Mouse (Mus musculus): ENCODE data around the gene Vav3. TPM values are rescaled to one million over a fixed set of nuclear protein-coding genes. Genes with fewer than 3 reads are reported as not detected.

The Vav3 gene
- polyA plus RNA-seq, 1 experiment from 2014 or later, result 28.3 TPM

- no peak for TF ChIP-seq CTCF (IDR thresholded peaks at IDR 0.05; ENCODE audit: low read depth)
- no peaks in the 10 kb centered on the region for H3K4me1 ChIP-seq (replicated peaks; ENCODE audit: insufficient read depth, low read length)
- no peaks in the 10 kb centered on the region for H3K36me3 ChIP-seq (ENCODE audit: insufficient read depth, low read length)
- no peak overlapping the region for H3K27ac ChIP-seq
- no peak overlapping the region for H3K4me3 ChIP-seq (replicated peaks; ENCODE audit: low read depth, low read length)
- no peak overlapping the region for H3K4me2 ChIP-seq (ENCODE audit: low read length)
- H3K9me3 ChIP-seq (replicated peaks; ENCODE audit: low read length), result no peaks in the 10 kb centered on the region
- H3K9ac ChIP-seq (ENCODE audit: low read depth, low read length), result no peak overlapping the region
- no peaks in the 10 kb centered on the region for H3K27me3 ChIP-seq (ENCODE audit: insufficient read depth, low read length)
- ATAC-seq (replicated peaks; ENCODE audit: low FRiP score, low read depth) (no peak), DNase-seq (ENCODE audit: low spot score) (no peak)
- 74% methylated on average over 3 of the region's 3 CpGs for WGBS
Observed at GRCm38 (mm10) chr3:109327128-109327527, 13.3 kb upstream of the Vav3 start.

GRCm38 (mm10) chr3:109332755-109333154 is 7.7 kb upstream of the Vav3 start:
- TF ChIP-seq CTCF (IDR thresholded peaks at IDR 0.05; ENCODE audit: low read depth), result no peak
- Histone ChIP-seq H3K4me3 (replicated peaks; ENCODE audit: low read depth, low read length) (no peak overlapping the region), H3K9ac (ENCODE audit: low read depth, low read length) (no peak overlapping the region), H3K36me3 (ENCODE audit: insufficient read depth, low read length) (no peaks in the 10 kb centered on the region), H3K4me2 (ENCODE audit: low read length) (no peak overlapping the region), H3K4me1 (replicated peaks; ENCODE audit: insufficient read depth, low read length) (no peaks in the 10 kb centered on the region), H3K9me3 (replicated peaks; ENCODE audit: low read length) (no peaks in the 10 kb centered on the region), H3K27ac (no peak overlapping the region), H3K27me3 (ENCODE audit: insufficient read depth, low read length) (no peaks in the 10 kb centered on the region)
- DNase-seq (ENCODE audit: low spot score) (no peak), ATAC-seq (replicated peaks; ENCODE audit: low FRiP score, low read depth) (no peak)
- WGBS, result 69% methylated on average over 5 of the region's 5 CpGs

GRCm38 (mm10) chr3:109335470-109335869 is 5.0 kb upstream of the Vav3 start:
- TF ChIP-seq CTCF (IDR thresholded peaks at IDR 0.05; ENCODE audit: low read depth), result no peak
- Histone ChIP-seq H3K9ac (ENCODE audit: low read depth, low read length) (no peak overlapping the region), H3K4me2 (ENCODE audit: low read length) (no peak overlapping the region), H3K36me3 (ENCODE audit: insufficient read depth, low read length) (no peaks in the 10 kb centered on the region), H3K4me3 (replicated peaks; ENCODE audit: low read depth, low read length) (no peak overlapping the region), H3K27me3 (ENCODE audit: insufficient read depth, low read length) (no peaks in the 10 kb centered on the region), H3K27ac (no peak overlapping the region), H3K4me1 (replicated peaks; ENCODE audit: insufficient read depth, low read length) (no peaks in the 10 kb centered on the region), H3K9me3 (replicated peaks; ENCODE audit: low read length) (no peaks in the 10 kb centered on the region)
- WGBS, result 83% methylated on average over 1 of the region's 1 CpGs
- DNase-seq (ENCODE audit: low spot score) (no peak), ATAC-seq (replicated peaks; ENCODE audit: low FRiP score, low read depth) (no peak)

- Histone ChIP-seq H3K4me2 (ENCODE audit: low read length) (peak overlapping the region; percentile 99; the same call in 1 of the 2 replicates), H3K4me3 (replicated peaks; ENCODE audit: low read depth, low read length) (no peak overlapping the region), H3K9me3 (replicated peaks; ENCODE audit: low read length) (no peaks in the 10 kb centered on the region), H3K27me3 (ENCODE audit: insufficient read depth, low read length) (no peaks in the 10 kb centered on the region; the same call in 1 of the 2 replicates), H3K9ac (ENCODE audit: low read depth, low read length) (no peak overlapping the region), H3K4me1 (replicated peaks; ENCODE audit: insufficient read depth, low read length) (no peaks in the 10 kb centered on the region; the same call in 1 of the 2 replicates), H3K36me3 (ENCODE audit: insufficient read depth, low read length) (no peaks in the 10 kb centered on the region), H3K27ac (no peak overlapping the region)
- 47% methylated on average over 9 of the region's 9 CpGs for WGBS
- no peak for TF ChIP-seq CTCF (IDR thresholded peaks at IDR 0.05; ENCODE audit: low read depth)
- ATAC-seq (replicated peaks; ENCODE audit: low FRiP score, low read depth), result no peak
- no peak for DNase-seq (ENCODE audit: low spot score)
Observed at GRCm38 (mm10) chr3:109339290-109339689, 1.2 kb upstream of the Vav3 start.

GRCm38 (mm10) chr3:109339941-109340273 is 546 bp upstream of the Vav3 start:
- peak; percentile 76 for DNase-seq (ENCODE audit: low spot score)
- Histone ChIP-seq H3K4me1 (replicated peaks; ENCODE audit: insufficient read depth, low read length) (no peaks in the 10 kb centered on the region; the same call in 1 of the 2 replicates), H3K27ac (peak overlapping the region; percentile 80), H3K36me3 (ENCODE audit: insufficient read depth, low read length) (no peaks in the 10 kb centered on the region), H3K27me3 (ENCODE audit: insufficient read depth, low read length) (no peaks in the 10 kb centered on the region; the same call in 1 of the 2 replicates), H3K9me3 (replicated peaks; ENCODE audit: low read length) (no peaks in the 10 kb centered on the region), H3K4me2 (ENCODE audit: low read length) (peak overlapping the region; percentile 99), H3K4me3 (replicated peaks; ENCODE audit: low read depth, low read length) (peak overlapping the region; percentile 74), H3K9ac (ENCODE audit: low read depth, low read length) (no peak overlapping the region)
- ATAC-seq (replicated peaks; ENCODE audit: low FRiP score, low read depth), result peak; percentile 53; the same call in 1 of the 2 replicates
- WGBS, result 0% methylated on average over 9 of the region's 9 CpGs
- TF ChIP-seq CTCF (IDR thresholded peaks at IDR 0.05; ENCODE audit: low read depth), result no peak

- H3K36me3 ChIP-seq (ENCODE audit: insufficient read depth, low read length), result no peaks in the 10 kb centered on the region
- H3K4me3 ChIP-seq (replicated peaks; ENCODE audit: low read depth, low read length), result peak overlapping the region; percentile 74
- H3K27ac ChIP-seq, result peak overlapping the region; percentile 80
- no peak for TF ChIP-seq CTCF (IDR thresholded peaks at IDR 0.05; ENCODE audit: low read depth)
- DNase-seq (ENCODE audit: low spot score) (no peak), ATAC-seq (replicated peaks; ENCODE audit: low FRiP score, low read depth) (no peak)
- H3K9ac ChIP-seq (ENCODE audit: low read depth, low read length), result peak overlapping the region; percentile 58
- H3K4me2 ChIP-seq (ENCODE audit: low read length), result peak overlapping the region; percentile 99
- no peaks in the 10 kb centered on the region; the same call in 1 of the 2 replicates for H3K4me1 ChIP-seq (replicated peaks; ENCODE audit: insufficient read depth, low read length)
- H3K9me3 ChIP-seq (replicated peaks; ENCODE audit: low read length), result no peaks in the 10 kb centered on the region
- H3K27me3 ChIP-seq (ENCODE audit: insufficient read depth, low read length), result no peaks in the 10 kb centered on the region; the same call in 1 of the 2 replicates
- WGBS, result under 1% methylated on average over 18 of the region's 18 CpGs
Observed at GRCm38 (mm10) chr3:109341071-109341480, 623 bp downstream of the Vav3 start.

- H3K9me3 ChIP-seq (replicated peaks; ENCODE audit: low read length), result no peaks in the 10 kb centered on the region
- no peaks in the 10 kb centered on the region for H3K36me3 ChIP-seq (ENCODE audit: insufficient read depth, low read length)
- H3K9ac ChIP-seq (ENCODE audit: low read depth, low read length), result no peak overlapping the region
- H3K4me1 ChIP-seq (replicated peaks; ENCODE audit: insufficient read depth, low read length), result no peaks in the 10 kb centered on the region; the same call in 1 of the 2 replicates
- ATAC-seq (replicated peaks; ENCODE audit: low FRiP score, low read depth) (no peak), DNase-seq (ENCODE audit: low spot score) (peak; percentile 38)
- TF ChIP-seq CTCF (IDR thresholded peaks at IDR 0.05; ENCODE audit: low read depth), result no peak
- H3K27ac ChIP-seq, result no peak overlapping the region
- peak overlapping the region; percentile 74 for H3K4me3 ChIP-seq (replicated peaks; ENCODE audit: low read depth, low read length)
- no peaks in the 10 kb centered on the region; the same call in 1 of the 2 replicates for H3K27me3 ChIP-seq (ENCODE audit: insufficient read depth, low read length)
- peak overlapping the region; percentile 99 for H3K4me2 ChIP-seq (ENCODE audit: low read length)
- WGBS, result 2% methylated on average over 8 of the region's 8 CpGs
Observed at GRCm38 (mm10) chr3:109341631-109342030, 1.2 kb downstream of the Vav3 start.

Data from kidney, postnatal 0 days (tissue).